Mouse (Mus musculus): Measurements from ENCODE around the gene Abcc8. TPM values are rescaled to one million over a fixed set of nuclear protein-coding genes. Genes with fewer than 3 reads are reported as not detected.

The Abcc8 gene
- total and polyA plus RNA-seq, 3 experiments = not detected

DNA sequence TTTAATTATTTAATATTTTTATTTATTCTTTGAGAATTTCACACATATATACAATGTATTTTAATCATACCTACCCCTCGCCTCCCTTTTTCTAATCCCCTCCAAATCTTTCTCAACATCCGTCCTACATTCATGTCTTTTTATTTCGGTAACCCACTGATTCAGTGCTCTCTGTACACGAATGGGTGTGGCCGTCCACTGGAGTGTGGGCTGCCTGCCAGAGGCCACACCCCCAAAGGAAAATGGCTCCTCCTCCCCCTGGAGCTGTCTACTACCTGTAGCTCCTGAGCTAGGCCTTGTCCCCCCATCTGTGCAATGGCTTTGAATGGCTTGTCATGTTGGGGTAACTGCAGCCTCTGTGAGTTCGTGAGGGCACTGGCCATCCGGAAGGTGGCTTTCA lies 103.0 kb downstream of the Abcc8 start:
- H3K36me3 ChIP-seq (replicated peaks in 1 of 2; ENCODE audit: control insufficient read depth in 1 of 2, insufficient read depth in 1 of 2, low read length in 1 of 2) = peaks cover 76 to 95% of the 10 kb centered on the region in 2 experiments
- H3K27me3 ChIP-seq (replicated peaks) = no peaks in the 10 kb centered on the region
- H3K27ac ChIP-seq (ENCODE audit: insufficient read depth, low read depth) = no peak overlapping the region
- peaks cover 3% of the 10 kb centered on the region for H3K9me3 ChIP-seq (replicated peaks; ENCODE audit: low read length)
- no peak overlapping the region for H3K9ac ChIP-seq (ENCODE audit: insufficient read depth, low read depth)
- H3K4me2 ChIP-seq (ENCODE audit: insufficient read depth, low read depth, poor library complexity, severe bottlenecking) = no peak overlapping the region
- no peaks in the 10 kb centered on the region for H3K79me2 ChIP-seq (replicated peaks; ENCODE audit: control insufficient read depth, extremely low read depth, insufficient read depth, poor library complexity, severe bottlenecking)
- dilution Hi-C loops (cut with MboI; ENCODE audit: extremely low pct_ligation_motif_present, extremely low pct_unique_long_range_greater_than_20kb, low sequenced_read_pairs) (no loop called here), in situ Hi-C loops (cut with MboI; ENCODE audit: low pct_ligation_motif_present, low pct_unique_long_range_greater_than_20kb, low sequenced_read_pairs) (no loop called here)
- no peak overlapping the region for H3K4me3 ChIP-seq (replicated peaks in 1 of 3; ENCODE audit: low read depth in 2 of 3, low read length in 2 of 3, poor library complexity in 1 of 3)
- H3K4me1 ChIP-seq (ENCODE audit: control insufficient read depth in 1 of 2, insufficient read depth in 2 of 2) = no peaks in the 10 kb centered on the region
- no peak for DNase-seq (ENCODE audit: extremely low read depth)
- TF ChIP-seq MXI1 (IDR thresholded peaks at IDR 0.05; ENCODE audit: low read depth, low read length) (no peak), HCFC1 (IDR thresholded peaks at IDR 0.05; ENCODE audit: low read depth, low read length) (no peak), JUN (IDR thresholded peaks at IDR 0.05; ENCODE audit: insufficient read depth, low read depth, low read length) (no peak), ZC3H11A (IDR thresholded peaks at IDR 0.05; ENCODE audit: low read depth, low read length) (no peak), NELFE (IDR thresholded peaks at IDR 0.05; ENCODE audit: low read depth, low read length) (no peak), E2F4 (IDR thresholded peaks at IDR 0.05; ENCODE audit: insufficient replicate concordance, low read depth, low read length) (no peak), CHD1 (IDR thresholded peaks at IDR 0.05; ENCODE audit: low read depth, low read length) (no peak), RCOR1 (conservative IDR thresholded peaks at IDR 0.05; ENCODE audit: low read depth, low read length) (no peak), TBP (conservative IDR thresholded peaks at IDR 0.05; ENCODE audit: low read depth, low read length) (no peak)

DNA sequence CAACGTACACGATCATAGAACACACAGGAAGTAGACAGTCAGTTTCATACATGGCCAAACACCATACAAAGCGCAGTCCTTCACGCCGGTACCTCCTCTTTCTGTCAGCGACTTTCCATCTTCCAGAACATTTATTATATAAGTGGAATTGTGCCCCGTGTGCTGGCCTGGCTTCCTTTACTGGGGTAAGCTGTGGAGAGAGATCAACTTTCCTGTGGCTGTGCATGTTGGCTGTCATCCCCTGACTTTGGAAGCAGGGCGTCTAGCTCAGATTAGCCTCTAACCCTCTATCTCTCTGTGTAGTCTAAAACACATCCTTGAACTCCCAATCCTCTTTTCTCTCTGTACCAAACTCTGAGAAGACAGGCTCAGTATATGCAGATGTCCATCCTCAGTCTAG lies 111.0 kb downstream of the Abcc8 start:
- DNase-seq (ENCODE audit: extremely low read depth) = no peak
- H3K9me3 ChIP-seq (replicated peaks; ENCODE audit: low read length) = peaks cover 18% of the 10 kb centered on the region
- TF ChIP-seq UBTF (IDR thresholded peaks at IDR 0.05; ENCODE audit: low read depth, low read length) (no peak), RCOR1 (conservative IDR thresholded peaks at IDR 0.05; ENCODE audit: low read depth, low read length) (no peak), USF2 (conservative IDR thresholded peaks at IDR 0.05; ENCODE audit: low read depth, low read length) (no peak), HCFC1 (IDR thresholded peaks at IDR 0.05; ENCODE audit: low read depth, low read length) (no peak), CHD1 (IDR thresholded peaks at IDR 0.05; ENCODE audit: low read depth, low read length) (no peak), JUND (conservative IDR thresholded peaks at IDR 0.05; ENCODE audit: low read depth, low read length) (no peak), E2F4 (IDR thresholded peaks at IDR 0.05; ENCODE audit: insufficient replicate concordance, low read depth, low read length) (no peak), POLR2AphosphoS2 (IDR thresholded peaks at IDR 0.05; ENCODE audit: low read depth, low read length) (no peak), KAT2A (IDR thresholded peaks at IDR 0.05; ENCODE audit: insufficient replicate concordance, low read length) (no peak), TCF12 (IDR thresholded peaks at IDR 0.05; ENCODE audit: low read depth, low read length) (no peak), MYC (IDR thresholded peaks at IDR 0.05; ENCODE audit: low read depth, low read length) (no peak), USF1 (IDR thresholded peaks at IDR 0.05; ENCODE audit: low read depth, low read length) (no peak), PAX5 (IDR thresholded peaks at IDR 0.05; ENCODE audit: low read length) (no peak), MAZ (IDR thresholded peaks at IDR 0.05; ENCODE audit: low read depth, low read length) (no peak), ELF1 (IDR thresholded peaks at IDR 0.05; ENCODE audit: low read depth, low read length) (no peak), JUN (IDR thresholded peaks at IDR 0.05; ENCODE audit: insufficient read depth, low read depth, low read length) (no peak), TBP (conservative IDR thresholded peaks at IDR 0.05; ENCODE audit: low read depth, low read length) (no peak), MAX (IDR thresholded peaks at IDR 0.05; ENCODE audit: low read length) (no peak), GABPA (IDR thresholded peaks at IDR 0.05; ENCODE audit: insufficient replicate concordance, low read depth, low read length) (no peak)
- no peaks in the 10 kb centered on the region for H3K79me2 ChIP-seq (replicated peaks; ENCODE audit: control insufficient read depth, extremely low read depth, insufficient read depth, poor library complexity, severe bottlenecking)
- no peak overlapping the region for H3K27ac ChIP-seq (ENCODE audit: insufficient read depth, low read depth)
- no peaks in the 10 kb centered on the region for H3K27me3 ChIP-seq (replicated peaks)
- H3K4me2 ChIP-seq (ENCODE audit: insufficient read depth, low read depth, poor library complexity, severe bottlenecking) = no peak overlapping the region
- H3K4me3 ChIP-seq (replicated peaks in 1 of 3; ENCODE audit: low read depth in 2 of 3, low read length in 2 of 3, poor library complexity in 1 of 3) = no peak overlapping the region
- in situ Hi-C loops (cut with MboI; ENCODE audit: low pct_ligation_motif_present, low pct_unique_long_range_greater_than_20kb, low sequenced_read_pairs) = no loop called here
- H3K9ac ChIP-seq (ENCODE audit: insufficient read depth, low read depth) = no peak overlapping the region
- dilution Hi-C loops (cut with MboI; ENCODE audit: extremely low pct_ligation_motif_present, extremely low pct_unique_long_range_greater_than_20kb, low sequenced_read_pairs) = no loop called here
- peaks cover 76 to 92% of the 10 kb centered on the region in 2 experiments for H3K36me3 ChIP-seq (replicated peaks in 1 of 2; ENCODE audit: control insufficient read depth in 1 of 2, insufficient read depth in 1 of 2, low read length in 1 of 2)
- no peaks in the 10 kb centered on the region for H3K4me1 ChIP-seq (ENCODE audit: control insufficient read depth in 1 of 2, insufficient read depth in 2 of 2)

Data from CH12.LX (cell line).